Mouse (Mus musculus) A20 (cell line): Measurements from ENCODE around the gene Scimp.

Source experiments
- DNase-seq: peaks from one replicate; pipeline ENCODE4 v3.0.0-alpha.2; 2011; ENCODE audit warnings: low read depth, low spot score

The Scimp gene

GRCm38 (mm10) chr11:70770804-70771203 lies 41.6 kb downstream of the Scimp start:
- DNase-seq, result no peak

- DNase-seq, result peak; percentile 74
Measured at GRCm38 (mm10) chr11:70765776-70766445, 46.5 kb downstream of the Scimp start.

- DNase-seq, result peak; percentile 89
Measured at GRCm38 (mm10) chr11:70763936-70764808, 48.2 kb downstream of the Scimp start, which contains the start of gene Zfp3. Gene Zfp3 (plus strand): TSS chr11:70764209.

GRCm38 (mm10) chr11:70763582-70763935 lies 48.8 kb downstream of the Scimp start:
- DNase-seq, result peak; percentile 67

GRCm38 (mm10) chr11:70762641-70763040 lies 49.7 kb downstream of the Scimp start:
- peak; percentile 29 for DNase-seq

- DNase-seq, result peak; percentile 58
Measured at GRCm38 (mm10) chr11:70760446-70760845, 51.9 kb downstream of the Scimp start.

- peak; percentile 79 for DNase-seq
Measured at GRCm38 (mm10) chr11:70755645-70756044, 56.7 kb downstream of the Scimp start.

- DNase-seq, result no peak
Measured at GRCm38 (mm10) chr11:70754958-70755357, 57.4 kb downstream of the Scimp start.

- no peak for DNase-seq
Measured at GRCm38 (mm10) chr11:70754476-70754875, 57.9 kb downstream of the Scimp start.

GRCm38 (mm10) chr11:70753146-70753545 lies 59.2 kb downstream of the Scimp start:
- DNase-seq, result no peak

GRCm38 (mm10) chr11:70752337-70753017 lies 59.9 kb downstream of the Scimp start:
- no peak for DNase-seq

- no peak for DNase-seq
Measured at GRCm38 (mm10) chr11:70747876-70748545, 64.4 kb downstream of the Scimp start.

GRCm38 (mm10) chr11:70745636-70746035 lies 66.8 kb downstream of the Scimp start:
- DNase-seq, result no peak

GRCm38 (mm10) chr11:70742581-70743459 lies 69.6 kb downstream of the Scimp start:
- no peak for DNase-seq

GRCm38 (mm10) chr11:70742117-70742516 lies 70.3 kb downstream of the Scimp start:
- DNase-seq, result no peak

- DNase-seq, result no peak
Measured at GRCm38 (mm10) chr11:70741603-70742002, 70.8 kb downstream of the Scimp start.
